Comparison of ENCODE assay signal across 10 mouse cellular contexts in genomic region chr9:29413126-29413525, GRCm38 (mm10).
DNase-seq lines count a peak whose midpoint lies in the region; ATAC-seq and TF ChIP-seq lines count a peak whose summit lies in the region.
"Had no signal": no experiment of that assay in that cellular context is flagged by ENCODE, and none has a peak within 500 bp of the region (broad histone marks: within the 10 kb centered on the region; RNA-seq: fewer than 3 reads in every experiment).

No protein-coding gene starts in this region.

- no peak overlapping the region for H3K9ac ChIP-seq in embryonic facial prominence, embryonic 14.5 days (ENCODE audit: low read depth, low read length)
- H3K9ac ChIP-seq in limb, embryonic 13.5 days: no peak overlapping the region

- no peaks in the 10 kb centered on the region for H3K9me3 ChIP-seq in E14TG2a.4 (ENCODE audit: low read length)
- no peaks in the 10 kb centered on the region for H3K9me3 ChIP-seq in embryonic facial prominence, embryonic 14.5 days (ENCODE audit: control insufficient read depth, low read length)
- no peaks in the 10 kb centered on the region for H3K9me3 ChIP-seq in limb, embryonic 13.5 days
- H3K9me3 ChIP-seq: lung, embryonic 15.5 days had no signal

- peak; percentile 13 for DNase-seq in heart, adult 11 months
- no peak for DNase-seq in heart, adult 9 months (ENCODE audit: low spot score in 2 of 2)
- DNase-seq in embryonic facial prominence, embryonic 14.5 days (ENCODE audit: low spot score): no peak
- DNase-seq in gastrocnemius, postnatal 25 days: no peak
- no peak for DNase-seq in urinary bladder, adult 2 months (ENCODE audit: low spot score)
- DNase-seq in retina, embryonic 14.5 days (ENCODE audit: low spot score): no peak
- DNase-seq: heart, postnatal 4 days had no signal

- peak overlapping the region; percentile 91; the same call in 1 of the 2 replicates for H3K4me2 ChIP-seq in embryonic facial prominence, embryonic 14.5 days (ENCODE audit: low read depth, low read length)
- peak overlapping the region; percentile 91 for H3K4me2 ChIP-seq in limb, embryonic 13.5 days (replicated peaks)

- 64% methylated on average over 4 of the region's 4 CpGs for WGBS in embryonic facial prominence, embryonic 14.5 days
- 71% methylated on average over 4 of the region's 4 CpGs for WGBS in limb, embryonic 13.5 days

- no peak overlapping the region for H3K27ac ChIP-seq in embryonic facial prominence, embryonic 14.5 days (replicated peaks; ENCODE audit: low read depth, low read length)
- no peak overlapping the region for H3K27ac ChIP-seq in limb, embryonic 13.5 days

- H3K4me3 ChIP-seq in E14TG2a.4 (replicated peaks; ENCODE audit: low read length): peak overlapping the region; percentile 83; the same call in 1 of the 2 replicates
- H3K4me3 ChIP-seq in embryonic facial prominence, embryonic 14.5 days (ENCODE audit: low read depth, low read length): peak overlapping the region; percentile 54; the same call in 1 of the 2 replicates
- H3K4me3 ChIP-seq in limb, embryonic 13.5 days: no peak overlapping the region

- no peak for TF ChIP-seq CTCF in E14TG2a.4 (conservative IDR thresholded peaks at IDR 0.05; ENCODE audit: low read length)

- H3K36me3 ChIP-seq in E14TG2a.4 (ENCODE audit: insufficient read depth, low read length): no peaks in the 10 kb centered on the region
- H3K36me3 ChIP-seq in embryonic facial prominence, embryonic 14.5 days (ENCODE audit: control insufficient read depth, insufficient read depth, low read length): no peaks in the 10 kb centered on the region
- H3K36me3 ChIP-seq in limb, embryonic 13.5 days: no peaks in the 10 kb centered on the region
- H3K36me3 ChIP-seq: lung, embryonic 15.5 days had no signal

- ATAC-seq in embryonic facial prominence, embryonic 14.5 days (ENCODE audit: low read depth): no peak
- ATAC-seq in limb, embryonic 13.5 days (ENCODE audit: low FRiP score, low read depth): no peak

- H3K27me3 ChIP-seq in E14TG2a.4 (ENCODE audit: insufficient read depth, low read length): peaks cover 66% of the 10 kb centered on the region
- H3K27me3 ChIP-seq in embryonic facial prominence, embryonic 14.5 days (replicated peaks; ENCODE audit: control insufficient read depth, insufficient read depth, low read length): peaks cover 30% of the 10 kb centered on the region; the same call in 1 of the 2 replicates
- peaks cover 88% of the 10 kb centered on the region for H3K27me3 ChIP-seq in limb, embryonic 13.5 days

- peaks cover 25% of the 10 kb centered on the region for H3K4me1 ChIP-seq in E14TG2a.4 (replicated peaks; ENCODE audit: low read depth, low read length)
- H3K4me1 ChIP-seq in embryonic facial prominence, embryonic 14.5 days (ENCODE audit: control insufficient read depth, insufficient read depth, low read length): no peaks in the 10 kb centered on the region; the same call in 1 of the 2 replicates
- peaks cover 17% of the 10 kb centered on the region for H3K4me1 ChIP-seq in limb, embryonic 13.5 days
